Mouse (Mus musculus) small intestine, adult 2 months (tissue): ENCODE data around the gene Rps27rt.

Experiments
- CTCF ChIP-seq: fragments of 200-500 bp; IDR thresholded peaks from 2 replicates; pipeline ENCODE4 v1.5.1; 2012; ENCODE audit warnings: low read depth, mild to moderate bottlenecking, control low read depth, inconsistent platforms, low read length, moderate library complexity, mixed read lengths; ENCODE audit not compliant: insufficient replicate concordance, insufficient read length; ENCODE audit errors: extremely low read depth
- POLR2A ChIP-seq: fragments of 200-500 bp; IDR thresholded peaks from 2 replicates; pipeline ENCODE4 v1.6.1; 2012; ENCODE audit warnings: low read depth, mild to moderate bottlenecking, control low read depth, inconsistent platforms, low read length, moderate library complexity

- TF ChIP-seq CTCF, result no peak
- TF ChIP-seq POLR2A, result no peak
Measured at GRCm38 (mm10) chr9:114996489-114996888, 13.9 kb upstream of the Rps27rt start.
